Mouse (Mus musculus) lung, postnatal 0 days (tissue): ENCODE data around the gene Dnajb5. TPM values are rescaled to one million over a fixed set of nuclear protein-coding genes. Genes with fewer than 3 reads are reported as not detected.
"Not testable (repeated sequence)": the region's sequence is repeated elsewhere in the genome, so short reads cannot be mapped to it uniquely, and the experiment has no call there.

ENCODE experiments used
- ATAC-seq: fragments of 200-750 bp; cut with Nextera tagmentation; 2 replicates; pipeline ENCODE4 v1.8.0; 2017; ENCODE audit warnings: moderate library complexity
- DNase-seq: peaks from one replicate; pipeline ENCODE4 v3.0.0-alpha.2; 2016; ENCODE audit warnings: low spot score
- H3K27ac ChIP-seq: fragments of 300-500 bp; sonication (generic); 2 replicates; pipeline ENCODE4 v1.5.1; 2014; ENCODE audit warnings: antibody characterized with exemption, mild to moderate bottlenecking, low read length, mixed read lengths
- H3K27me3 ChIP-seq: fragments of 300-500 bp; sonication (generic); replicated peaks from 2 replicates; pipeline ENCODE4 v1.6.1; 2014; ENCODE audit warnings: low read length, mixed read lengths; ENCODE audit not compliant: insufficient read depth
- H3K36me3 ChIP-seq: fragments of 300-500 bp; sonication (generic); 2 replicates; pipeline ENCODE4 v1.6.1; 2014; ENCODE audit warnings: low read length, mixed read lengths; ENCODE audit not compliant: insufficient read depth
- H3K4me1 ChIP-seq: fragments of 300-500 bp; sonication (generic); 2 replicates; pipeline ENCODE4 v1.6.1; 2014; ENCODE audit warnings: antibody characterized with exemption, low read depth, low read length, mixed read lengths; ENCODE audit not compliant: insufficient read depth
- H3K4me2 ChIP-seq: fragments of 300-500 bp; sonication (generic); replicated peaks from 2 replicates; pipeline ENCODE4 v1.6.1; 2014; ENCODE audit warnings: low read depth, mild to moderate bottlenecking, low read length, moderate library complexity, mixed read lengths
- H3K4me3 ChIP-seq: fragments of 300-500 bp; sonication (generic); 2 replicates; pipeline ENCODE4 v1.5.1; 2014; ENCODE audit warnings: low read depth, low read length
- H3K9ac ChIP-seq: fragments of 300-500 bp; sonication (generic); replicated peaks from 2 replicates; pipeline ENCODE4 v1.6.1; 2014; ENCODE audit warnings: low read depth, mild to moderate bottlenecking
- H3K9me3 ChIP-seq: fragments of 300-500 bp; sonication (generic); 2 replicates; pipeline ENCODE4 v1.6.1; 2016; ENCODE audit warnings: low read length, mixed read lengths
- CTCF ChIP-seq: IDR thresholded peaks from 2 replicates; pipeline ENCODE4 v1.5.1; 2016; ENCODE audit warnings: antibody characterized with exemption, mild to moderate bottlenecking
- EP300 ChIP-seq: IDR thresholded peaks from 2 replicates; pipeline ENCODE4 v1.6.1; 2016; ENCODE audit warnings: antibody characterized with exemption, mild to moderate bottlenecking, control low read depth
- WGBS: fragments of 180-500 bp; shearing (Covaris S2); extraction: QIAGEN DNeasy Blood & Tissue Kit; methylation state at CpG from one replicate; pipeline ENCODE4 v1.1.7; 2014; 5-methylcytosine and 5-hydroxymethylcytosine counted together
- polyA plus RNA-seq: library from polyadenylated mRNA; unstranded; fragments of >200 nt; fragmentation: Nextera tagmentation; extraction: Ambion mirVana; gene quantifications from 2 replicates; pipeline ENCODE4 v1.2.1, GENCODE M21; 2015

The Dnajb5 gene
- polyA plus RNA-seq, 1 experiment from 2014 or later = 5.7 TPM

DNA sequence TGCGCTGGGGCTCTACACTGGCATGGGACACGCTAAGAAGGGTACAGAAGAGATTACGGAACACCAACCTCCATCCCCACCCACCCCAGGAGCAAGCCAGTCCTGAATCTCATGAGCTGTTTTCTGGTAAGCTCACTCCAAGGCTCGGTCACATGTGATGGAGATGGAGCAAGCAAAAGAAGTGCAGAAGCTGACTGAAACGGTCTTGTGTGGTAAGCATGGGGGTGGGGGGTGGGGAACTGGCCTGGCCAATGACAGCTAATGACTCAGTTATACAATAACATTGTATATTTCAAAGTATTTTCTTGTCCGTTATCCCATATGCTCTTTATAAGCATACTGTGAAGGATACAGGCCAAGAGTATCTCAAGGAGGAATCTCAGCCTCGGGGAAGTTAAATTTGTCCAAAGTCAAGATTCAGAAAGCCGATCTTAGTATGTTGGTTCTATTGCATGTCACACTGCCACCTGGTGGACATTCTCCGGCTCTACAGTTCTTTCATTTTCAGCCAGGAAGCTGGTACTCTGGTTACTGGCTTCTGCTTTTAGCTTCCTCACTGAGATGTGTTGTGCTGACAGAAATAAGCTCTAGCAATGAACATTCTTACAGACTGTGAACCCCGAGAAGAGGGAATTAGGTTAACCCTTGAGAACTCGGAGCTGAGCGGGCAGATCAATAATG lies 15.6 kb downstream of the Dnajb5 start:
- Histone ChIP-seq H3K4me1 (no peaks in the 10 kb centered on the region; the same call in 1 of the 2 replicates), H3K9ac (no peak overlapping the region), H3K36me3 (no peaks in the 10 kb centered on the region), H3K4me3 (no peak overlapping the region), H3K4me2 (peak overlapping the region; percentile 19; the same call in 1 of the 2 replicates), H3K27ac (no peak overlapping the region), H3K9me3 (no peaks in the 10 kb centered on the region), H3K27me3 (no peaks in the 10 kb centered on the region)
- TF ChIP-seq CTCF = peak; percentile 86
- no peak for TF ChIP-seq EP300
- peak; percentile 86 for DNase-seq
- WGBS = 17% methylated on average over 12 of the region's 12 CpGs
- ATAC-seq = no peak

DNA sequence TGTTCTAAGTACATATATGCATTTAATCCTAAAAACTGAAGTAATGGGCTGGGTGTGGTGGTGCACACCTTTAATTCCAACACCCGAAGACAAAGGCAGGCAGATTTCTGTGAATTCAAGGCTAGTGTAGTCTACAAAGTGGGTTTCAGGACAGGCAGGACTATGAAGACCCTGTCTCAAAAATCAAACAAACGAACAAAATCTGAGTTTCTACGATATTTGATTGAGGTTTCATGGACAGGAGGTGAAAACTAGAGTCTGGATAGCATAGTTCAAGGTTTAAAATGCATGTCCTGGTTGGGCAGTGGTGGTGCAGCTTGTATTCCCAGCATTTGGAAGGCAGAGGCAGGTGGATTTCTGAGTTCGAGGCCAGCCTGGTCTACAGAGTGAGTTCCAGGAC lies 19.7 kb downstream of the Dnajb5 start, which contains the start of gene 1700022I11Rik:
Gene 1700022I11Rik (plus strand): TSS at position 301 of the 400 bp plus-strand sequence.
- no peaks in the 10 kb centered on the region for H3K9me3 ChIP-seq
- H3K4me2 ChIP-seq = no peak within 1 kb of the TSS
- TF ChIP-seq EP300 (no peak), CTCF (no peak)
- DNase-seq = no peak
- H3K9ac ChIP-seq = no peak within 1 kb of the TSS
- no peak within 1 kb of the TSS for H3K4me3 ChIP-seq
- ATAC-seq = no peak
- no peaks in the 10 kb centered on the region for H3K27me3 ChIP-seq
- H3K27ac ChIP-seq = no peak within 1 kb of the TSS
- H3K36me3 ChIP-seq = no peaks in the 10 kb centered on the region
- no peaks in the 10 kb centered on the region; the same call in 1 of the 2 replicates for H3K4me1 ChIP-seq
- 83% methylated on average over 4 of the region's 4 CpGs for WGBS

DNA sequence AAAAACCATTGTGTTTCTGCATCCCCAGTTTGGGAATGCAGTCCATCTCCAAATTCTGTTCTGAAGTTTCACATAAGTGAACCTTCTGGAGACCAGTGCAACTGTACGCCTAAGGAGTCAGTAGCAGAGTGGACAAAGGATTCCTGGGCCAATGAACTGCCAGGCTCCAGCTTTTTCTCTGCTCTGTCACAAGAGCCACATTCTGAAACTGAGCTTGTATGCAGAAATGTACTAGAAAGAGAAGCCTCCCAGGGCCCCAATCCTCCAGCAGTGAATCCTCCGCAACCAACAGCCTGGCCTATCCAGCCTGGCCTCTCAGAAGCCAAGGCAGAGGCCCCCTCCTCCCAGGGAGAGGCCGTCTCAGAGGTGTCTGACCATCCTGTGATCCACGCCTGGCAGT lies 23.3 kb downstream of the Dnajb5 start:
- TF ChIP-seq CTCF (no peak), EP300 (no peak)

DNA sequence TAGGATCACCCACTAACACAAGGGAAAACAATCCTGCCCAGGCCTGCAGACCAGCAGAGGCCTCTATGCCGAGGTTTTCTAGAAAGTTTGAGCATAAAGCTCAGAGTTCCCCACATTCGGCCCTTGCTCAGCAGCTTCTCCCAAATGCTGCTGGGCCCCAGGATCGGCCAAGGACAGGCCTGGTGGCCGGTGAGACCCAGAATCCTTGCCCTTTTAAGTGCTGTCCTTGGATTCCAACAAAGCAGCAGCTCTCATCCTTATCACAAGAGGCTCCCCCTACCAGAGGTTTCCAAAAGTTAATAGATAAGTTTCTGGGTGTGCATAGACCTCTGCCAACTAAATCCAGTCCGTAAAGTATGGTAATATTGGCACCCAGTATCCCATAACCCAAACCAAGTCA lies 24.3 kb downstream of the Dnajb5 start:
- Histone ChIP-seq H3K9ac (no peak overlapping the region), H3K4me2 (no peak overlapping the region), H3K36me3 (no peaks in the 10 kb centered on the region; the same call in 1 of the 2 replicates), H3K9me3 (no peaks in the 10 kb centered on the region), H3K4me3 (no peak overlapping the region), H3K4me1 (no peaks in the 10 kb centered on the region), H3K27ac (peak overlapping the region; percentile 43; the same call in 1 of the 2 replicates), H3K27me3 (no peaks in the 10 kb centered on the region)
- TF ChIP-seq CTCF = no peak
- no peak for TF ChIP-seq EP300
- DNase-seq = no peak
- 68% methylated on average over 5 of the region's 5 CpGs for WGBS
- ATAC-seq = no peak

More for the DNA sequence above, 23.3 kb downstream of the Dnajb5 start:
- Histone ChIP-seq H3K4me1 (no peaks in the 10 kb centered on the region), H3K27me3 (no peaks in the 10 kb centered on the region), H3K27ac (peak overlapping the region; percentile 43), H3K4me2 (no peak overlapping the region), H3K36me3 (no peaks in the 10 kb centered on the region), H3K9ac (no peak overlapping the region), H3K4me3 (no peak overlapping the region), H3K9me3 (no peaks in the 10 kb centered on the region)
- peak; percentile 60 for ATAC-seq
- peak; percentile 51 for DNase-seq
- WGBS = 69% methylated on average over 4 of the region's 4 CpGs

DNA sequence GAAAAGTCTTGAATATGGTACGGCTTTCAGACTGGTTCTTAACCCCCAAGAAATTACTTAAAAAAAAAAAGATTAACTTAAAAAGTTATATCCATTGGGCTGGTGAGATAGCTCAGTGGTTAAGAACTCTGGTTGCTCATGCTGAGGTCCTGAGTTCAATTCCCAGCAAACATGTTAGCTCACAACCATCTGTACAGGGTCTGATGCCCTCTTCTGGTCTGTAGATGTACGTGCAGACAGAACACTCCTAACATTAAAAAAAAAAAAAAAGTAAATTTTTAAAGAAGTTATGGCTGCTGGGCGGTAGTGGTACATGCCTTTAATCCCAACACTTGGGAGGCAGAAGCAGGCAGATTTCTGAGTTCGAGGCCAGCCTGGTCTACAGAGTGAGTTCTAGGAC lies 28.4 kb downstream of the Dnajb5 start:
- Histone ChIP-seq H3K4me3 (no peak overlapping the region), H3K27me3 (no peaks in the 10 kb centered on the region), H3K9ac (no peak overlapping the region), H3K4me2 (no peak overlapping the region), H3K36me3 (peaks cover 8% of the 10 kb centered on the region; the same call in 1 of the 2 replicates), H3K27ac (no peak overlapping the region), H3K4me1 (no peaks in the 10 kb centered on the region), H3K9me3 (no peaks in the 10 kb centered on the region)
- ATAC-seq (no peak), DNase-seq (no peak)
- TF ChIP-seq CTCF = peak; percentile 35
- TF ChIP-seq EP300 = no peak
- 89% methylated on average over 4 of the region's 4 CpGs for WGBS

DNA sequence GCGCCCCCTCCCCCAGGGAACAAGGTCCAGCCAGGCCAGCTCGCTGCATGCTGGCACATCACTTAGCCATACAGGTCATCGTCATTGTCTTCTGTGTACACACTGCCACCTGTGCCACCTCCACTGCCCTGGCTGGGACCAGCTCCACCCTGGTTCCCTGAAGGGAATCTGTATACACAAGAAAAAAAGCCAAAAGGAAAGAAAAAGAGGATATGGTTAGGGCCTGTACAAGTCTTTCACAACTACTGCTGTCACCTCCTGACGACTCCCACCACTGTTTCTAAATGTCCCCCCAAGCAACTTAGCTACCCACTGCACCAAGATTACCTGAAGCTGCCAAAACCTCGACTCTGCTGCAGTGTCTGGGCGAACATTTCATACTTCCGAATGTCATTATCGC lies 30.9 kb downstream of the Dnajb5 start:
- not testable (repeated sequence) for H3K4me2 ChIP-seq, H3K4me3 ChIP-seq, ATAC-seq, H3K27ac ChIP-seq, H3K27me3 ChIP-seq, DNase-seq, H3K9ac ChIP-seq, H3K4me1 ChIP-seq, H3K9me3 ChIP-seq
- peaks cover 19% of the 10 kb centered on the region for H3K36me3 ChIP-seq
- WGBS = 84% methylated on average over 7 of the region's 8 CpGs
